Mouse (Mus musculus) adrenal gland, postnatal 14 days (tissue): ENCODE measurements around the gene Gls. TPM values are rescaled to one million over a fixed set of nuclear protein-coding genes. Genes with fewer than 3 reads are reported as not detected.

Experiments
- DNase-seq: peaks from one replicate; pipeline ENCODE4 v3.0.0; 2021; ENCODE audit warnings: mixed read lengths
- total RNA-seq: library from RNA; stranded (reverse); gene quantifications from 2 replicates; pipeline ENCODE4 v1.2.3, GENCODE M21; 2021

The Gls gene
- total RNA-seq, 1 experiment from 2014 or later, result 95.3 TPM

GRCm38 (mm10) chr1:52120191-52120590 is 112.8 kb downstream of the Gls start:
- DNase-seq, result no peak

GRCm38 (mm10) chr1:52119691-52120090 is 113.3 kb downstream of the Gls start:
- DNase-seq, result no peak

GRCm38 (mm10) chr1:52118860-52119591 is 114.0 kb downstream of the Gls start, which contains the start of gene Stat1:
Stat1 (plus strand) TSS chr1:52119440.
- peak; percentile 94 for DNase-seq

GRCm38 (mm10) chr1:52117777-52118176 is 115.3 kb downstream of the Gls start:
- no peak for DNase-seq

- no peak for DNase-seq
Observed at GRCm38 (mm10) chr1:52116441-52116840, 116.6 kb downstream of the Gls start.

- DNase-seq, result peak; percentile 100
Observed at GRCm38 (mm10) chr1:52113666-52114069, 119.4 kb downstream of the Gls start.

Other genes starting within 250 kb of the Gls start
- 0.85 and 4.9 TPM in 2 replicates for gene Stat4, start 246.1 kb downstream of the Gls start, total RNA-seq
- gene Stat1, start 113.8 kb downstream of the Gls start, total RNA-seq, result 56.4 and 56.9 TPM in 2 replicates